Mouse (Mus musculus) thymus, postnatal 0 days (tissue): ENCODE results near the gene Dock2. TPM values are rescaled to one million over a fixed set of nuclear protein-coding genes. Genes with fewer than 3 reads are reported as not detected.

Source experiments
- DNase-seq: peaks from one replicate; pipeline ENCODE4 v3.0.0-alpha.2; 2015; ENCODE audit warnings: low spot score
- polyA plus RNA-seq: library from polyadenylated mRNA; unstranded; fragments of >200 nt; fragmentation: Nextera tagmentation; extraction: Ambion mirVana; gene quantifications from 2 replicates; pipeline ENCODE4 v1.2.1, GENCODE M21; 2015

Dock2 gene
- polyA plus RNA-seq, 1 experiment from 2014 or later, result 56.7 TPM

GRCm38 (mm10) chr11:34769946-34770345, 13.7 kb downstream of the Dock2 start:
- DNase-seq, result no peak

DNA sequence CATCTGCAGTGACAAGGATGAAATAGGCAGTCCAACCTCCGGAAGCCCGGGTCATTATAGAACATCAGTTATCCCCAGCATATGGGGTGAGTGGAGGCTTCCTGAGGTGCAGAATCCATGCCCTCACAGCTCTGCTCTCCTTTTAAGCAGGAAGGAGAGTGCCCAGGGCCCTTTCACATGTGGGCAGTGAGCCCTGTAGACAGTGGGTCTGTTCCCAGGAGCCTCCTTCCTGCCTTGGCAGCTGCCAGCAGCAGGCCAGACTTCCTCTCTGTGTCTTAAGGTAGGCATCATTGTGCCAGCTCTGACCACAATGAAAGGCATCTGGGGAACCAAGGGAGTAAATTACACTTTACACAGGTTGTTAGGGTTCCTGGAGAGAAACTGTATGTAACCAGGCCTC, 14.3 kb downstream of the Dock2 start:
- DNase-seq, result peak; percentile 30

- DNase-seq, result no peak
Observed at GRCm38 (mm10) chr11:34763739-34764361, 19.8 kb downstream of the Dock2 start.

GRCm38 (mm10) chr11:34762570-34763127, 21.0 kb downstream of the Dock2 start:
- DNase-seq, result no peak

GRCm38 (mm10) chr11:34762125-34762524, 21.6 kb downstream of the Dock2 start:
- no peak for DNase-seq

DNA sequence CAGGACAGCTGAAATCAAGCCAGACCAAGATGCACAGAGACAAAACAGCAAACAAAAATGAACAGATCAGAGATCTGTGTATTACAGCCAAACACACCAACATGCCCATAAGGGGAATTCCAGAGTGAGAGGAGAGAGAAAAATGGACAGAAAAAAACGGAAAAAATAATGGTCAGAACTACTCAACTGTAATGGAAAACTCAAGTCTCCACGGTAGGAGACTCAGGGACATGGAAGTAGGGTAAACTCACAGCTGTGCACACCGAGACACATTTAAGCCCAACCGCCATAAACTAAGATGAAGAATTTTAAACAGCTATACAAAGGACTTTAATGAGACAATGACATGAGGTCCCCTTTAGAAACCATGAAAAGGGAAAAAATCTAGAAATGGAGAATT, 24.1 kb downstream of the Dock2 start:
- no peak for DNase-seq

GRCm38 (mm10) chr11:34741081-34741480, 42.6 kb downstream of the Dock2 start:
- DNase-seq, result no peak

DNA sequence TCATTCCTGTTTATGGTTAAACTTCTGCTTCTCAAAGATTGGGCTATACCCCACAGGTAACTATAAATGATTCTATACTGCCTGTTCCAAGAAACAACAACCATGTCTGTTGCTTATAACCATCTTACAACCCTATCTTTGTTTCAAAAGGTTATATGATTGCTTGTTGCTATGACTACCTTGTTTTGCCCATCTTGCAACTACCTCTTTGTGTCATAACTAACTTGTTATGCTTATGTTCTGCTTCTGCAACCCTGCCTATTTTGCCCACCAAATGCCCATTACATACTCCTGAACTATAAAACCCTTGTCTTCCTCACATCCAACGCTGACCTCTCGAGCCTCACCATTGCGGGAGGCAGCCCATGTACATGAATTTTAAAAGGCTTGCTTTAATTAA, 43.9 kb downstream of the Dock2 start:
- no peak for DNase-seq

- DNase-seq, result no peak
Observed at GRCm38 (mm10) chr11:34738945-34739344, 44.7 kb downstream of the Dock2 start.

- DNase-seq, result no peak
Observed at GRCm38 (mm10) chr11:34737193-34737592, 46.5 kb downstream of the Dock2 start.

GRCm38 (mm10) chr11:34734033-34734432, 49.7 kb downstream of the Dock2 start:
- DNase-seq, result no peak

DNA sequence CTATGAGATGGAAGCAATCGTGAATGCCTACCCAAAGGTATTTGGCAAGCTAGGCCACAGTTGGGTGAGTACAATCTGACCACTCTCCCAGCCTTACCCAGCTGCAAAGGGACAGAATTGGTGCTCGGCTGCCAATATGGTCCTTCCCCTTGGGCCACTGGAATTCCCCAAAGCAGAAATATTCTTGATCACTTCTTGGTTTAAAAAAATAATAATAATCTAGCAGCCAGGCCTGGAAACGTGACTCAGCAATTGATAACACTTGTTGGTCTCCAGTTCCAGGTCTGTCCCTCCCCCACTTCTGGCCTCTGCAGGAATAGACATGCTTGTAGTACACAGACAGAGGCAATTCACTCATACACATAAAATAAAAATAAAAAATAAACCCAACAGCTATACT, 56.2 kb downstream of the Dock2 start:
- no peak for DNase-seq

- no peak for DNase-seq
Observed at GRCm38 (mm10) chr11:34726699-34727347, 56.9 kb downstream of the Dock2 start.

GRCm38 (mm10) chr11:34713360-34713759, 70.3 kb downstream of the Dock2 start:
- no peak for DNase-seq

GRCm38 (mm10) chr11:34708278-34708677, 75.4 kb downstream of the Dock2 start:
- no peak for DNase-seq

DNA sequence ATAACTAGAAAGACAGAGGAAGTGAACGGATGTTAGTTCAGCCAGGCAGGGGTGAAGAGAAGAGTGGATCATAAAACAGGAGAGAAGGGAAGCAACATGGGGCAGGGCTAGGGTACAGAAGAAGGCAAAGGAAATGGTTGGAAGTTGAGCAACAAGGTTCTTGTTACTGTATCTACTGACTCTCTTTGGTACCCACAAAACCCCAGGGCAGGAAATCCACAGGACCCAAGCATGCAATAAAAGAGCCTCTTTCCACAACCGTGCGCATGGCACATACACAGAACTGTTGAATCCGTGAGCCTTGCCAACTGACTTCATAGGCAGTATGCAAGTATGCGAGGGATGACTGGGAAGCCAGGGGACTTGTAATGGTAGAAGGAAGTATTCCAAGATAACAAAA, 76.3 kb downstream of the Dock2 start:
- DNase-seq, result no peak

GRCm38 (mm10) chr11:34705108-34705446, 78.6 kb downstream of the Dock2 start:
- DNase-seq, result no peak

DNA sequence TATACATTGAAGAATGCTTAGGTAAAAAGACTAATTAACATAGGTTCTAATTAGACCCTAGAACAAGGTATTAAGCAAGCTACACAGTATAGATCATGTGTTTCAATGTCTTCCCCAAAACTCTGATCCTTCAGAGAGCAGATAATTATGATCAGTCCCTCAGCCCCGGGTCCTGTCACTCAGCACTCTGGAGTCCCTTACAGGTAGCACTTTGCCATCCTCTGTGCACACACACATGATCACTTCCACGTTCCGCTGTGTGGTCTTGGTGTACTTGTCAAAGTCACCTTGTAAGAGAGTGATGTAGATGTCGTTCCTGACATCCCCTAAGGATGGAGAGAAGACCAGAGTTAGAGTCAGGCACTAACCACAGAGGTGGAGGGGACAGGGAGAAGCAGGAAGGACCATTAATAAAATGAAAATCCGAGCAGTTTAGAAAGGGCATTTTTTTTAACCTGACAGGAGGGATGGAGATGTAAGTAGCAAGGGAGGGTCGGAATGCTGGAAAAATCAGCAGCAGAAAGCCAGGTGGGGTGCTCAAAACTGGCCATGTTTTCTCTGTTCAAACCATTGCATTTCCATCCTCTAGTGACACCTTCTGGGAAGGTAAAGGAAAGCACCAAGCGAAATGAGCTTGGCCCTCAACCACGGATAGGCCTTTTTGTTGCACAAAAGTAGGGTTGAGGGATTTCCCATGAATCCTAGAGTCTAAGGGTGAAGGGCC, 79.1 kb downstream of the Dock2 start:
- no peak for DNase-seq

DNA sequence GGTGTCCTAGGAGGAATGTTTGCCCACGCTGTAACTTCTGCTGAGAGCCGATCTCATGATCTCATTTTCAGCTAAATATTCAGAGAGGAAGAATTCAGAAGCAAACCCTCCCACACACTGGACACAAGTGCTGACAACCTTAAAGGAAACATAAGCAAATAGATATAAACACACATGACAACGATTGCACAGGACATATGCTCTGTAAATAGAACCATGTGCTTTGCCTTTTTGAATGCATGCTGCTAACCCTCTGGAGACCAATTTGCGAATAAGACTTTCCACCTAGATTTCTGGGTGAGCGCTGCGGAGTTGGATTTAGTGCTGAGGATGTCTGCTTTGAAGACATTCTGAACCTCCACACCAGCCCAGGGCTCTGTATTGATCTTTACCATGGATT, 79.8 kb downstream of the Dock2 start:
- DNase-seq, result no peak

GRCm38 (mm10) chr11:34681790-34682189, 101.9 kb downstream of the Dock2 start:
- peak; percentile 77 for DNase-seq

DNA sequence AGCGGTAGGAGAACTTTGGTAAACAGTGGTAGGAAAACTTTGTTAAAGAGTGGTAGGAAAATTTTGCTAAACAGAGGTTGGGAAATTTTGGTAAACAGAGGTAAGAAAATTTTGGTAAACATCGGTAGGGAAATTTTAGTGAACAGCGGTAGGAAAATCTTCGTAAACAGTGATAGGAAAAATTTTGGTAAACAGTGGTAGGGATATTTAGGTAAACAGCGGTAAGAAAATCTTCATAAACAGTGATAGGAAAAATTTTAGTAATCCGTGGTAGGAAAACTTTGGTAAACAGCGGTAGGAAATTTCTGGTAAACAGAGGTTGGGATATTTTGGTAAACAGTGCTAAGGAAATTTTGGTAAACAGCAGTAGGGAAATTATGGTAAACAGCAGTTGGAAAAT, 239.1 kb downstream of the Dock2 start:
- DNase-seq, result peak; percentile 22

GRCm38 (mm10) chr11:34532131-34532530, 251.6 kb downstream of the Dock2 start:
- DNase-seq, result no peak
